Mouse (Mus musculus) embryonic facial prominence, embryonic 11.5 days (tissue): ENCODE data around the gene Micu1. TPM values are rescaled to one million over a fixed set of nuclear protein-coding genes. Genes with fewer than 3 reads are reported as not detected.

Source experiments
- ATAC-seq: fragments of 200-750 bp; cut with Nextera tagmentation; replicated peaks from 2 replicates; pipeline ENCODE4 v1.8.0; 2017; ENCODE audit warnings: low read depth; ENCODE audit not compliant: insufficient number of reproducible peaks, low FRiP score, low TSS enrichment
- DNase-seq: peaks from one replicate; pipeline ENCODE4 v3.0.0-alpha.2; 2015; ENCODE audit warnings: low spot score
- H3K27ac ChIP-seq: fragments of 300-500 bp; sonication (generic); replicated peaks from 2 replicates; pipeline ENCODE4 v1.5.1; 2014; ENCODE audit warnings: mild to moderate bottlenecking, low read depth, low read length, control low read depth
- H3K27me3 ChIP-seq: fragments of 300-500 bp; sonication (generic); 2 replicates; pipeline ENCODE4 v1.6.1; 2014; ENCODE audit warnings: mild to moderate bottlenecking, low read length, moderate library complexity, mixed read lengths; ENCODE audit not compliant: control insufficient read depth, insufficient read depth
- H3K36me3 ChIP-seq: fragments of 300-500 bp; sonication (generic); replicated peaks from 2 replicates; pipeline ENCODE4 v1.6.1; 2014; ENCODE audit warnings: low read depth, mild to moderate bottlenecking, low read length, moderate library complexity, mixed read lengths; ENCODE audit not compliant: control insufficient read depth, insufficient read depth
- H3K4me1 ChIP-seq: fragments of 300-500 bp; sonication (generic); 2 replicates; pipeline ENCODE4 v1.6.1; 2014; ENCODE audit warnings: low read length, mixed read lengths; ENCODE audit not compliant: control insufficient read depth, insufficient read depth
- H3K4me2 ChIP-seq: fragments of 300-500 bp; sonication (generic); 2 replicates; pipeline ENCODE4 v1.6.1; 2014; ENCODE audit warnings: low read depth, mild to moderate bottlenecking, control low read depth, low read length, moderate library complexity
- H3K4me3 ChIP-seq: fragments of 300-500 bp; sonication (generic); 2 replicates; pipeline ENCODE4 v1.5.1; 2014; ENCODE audit warnings: low read depth, low read length, control low read depth
- H3K9ac ChIP-seq: fragments of 300-500 bp; sonication (generic); replicated peaks from 2 replicates; pipeline ENCODE4 v1.6.1; 2014; ENCODE audit warnings: mild to moderate bottlenecking, control low read depth, low read length
- H3K9me3 ChIP-seq: fragments of 300-500 bp; sonication (generic); replicated peaks from 2 replicates; pipeline ENCODE4 v1.6.1; 2016; ENCODE audit warnings: mild to moderate bottlenecking, low read length, inconsistent platforms, mixed read lengths; ENCODE audit not compliant: control insufficient read depth
- WGBS: fragments of 180-500 bp; shearing (Covaris S2); extraction: QIAGEN DNeasy Blood & Tissue Kit; methylation state at CpG from one replicate; pipeline ENCODE4 v1.1.7; 2014; 5-methylcytosine and 5-hydroxymethylcytosine counted together
- polyA plus RNA-seq: library from polyadenylated mRNA; unstranded; fragments of >200 nt; fragmentation: Nextera tagmentation; extraction: Ambion mirVana; gene quantifications from 2 replicates; pipeline ENCODE4 v1.2.1, GENCODE M21; 2014

The Micu1 gene
- polyA plus RNA-seq, 1 experiment from 2014 or later, result 52.6 TPM

- Histone ChIP-seq H3K9me3 (no peaks in the 10 kb centered on the region), H3K4me3 (no peak overlapping the region), H3K9ac (no peak overlapping the region), H3K27me3 (no peaks in the 10 kb centered on the region), H3K4me2 (no peak overlapping the region), H3K36me3 (no peaks in the 10 kb centered on the region), H3K4me1 (no peaks in the 10 kb centered on the region), H3K27ac (no peak overlapping the region)
- ATAC-seq (no peak), DNase-seq (no peak)
- WGBS, result 89% methylated on average over 4 of the region's 4 CpGs
Observed at GRCm38 (mm10) chr10:59808677-59809076, 106.4 kb downstream of the Micu1 start.

- H3K4me1 ChIP-seq, result no peaks in the 10 kb centered on the region
- no peak for DNase-seq
- WGBS, result 78% methylated on average over 4 of the region's 4 CpGs
- H3K27me3 ChIP-seq, result no peaks in the 10 kb centered on the region
- no peak for ATAC-seq
- no peak overlapping the region for H3K27ac ChIP-seq
- H3K4me2 ChIP-seq, result no peak overlapping the region
- no peaks in the 10 kb centered on the region for H3K36me3 ChIP-seq
- H3K4me3 ChIP-seq, result no peak overlapping the region
- H3K9me3 ChIP-seq, result no peaks in the 10 kb centered on the region
- no peak overlapping the region for H3K9ac ChIP-seq
Observed at GRCm38 (mm10) chr10:59809991-59810574, 107.8 kb downstream of the Micu1 start.

GRCm38 (mm10) chr10:59812939-59813338 lies 110.7 kb downstream of the Micu1 start:
- 28% methylated on average over 13 of the region's 13 CpGs for WGBS
- ATAC-seq (no peak), DNase-seq (peak; percentile 62)
- Histone ChIP-seq H3K27me3 (no peaks in the 10 kb centered on the region), H3K4me2 (no peak overlapping the region), H3K9me3 (no peaks in the 10 kb centered on the region), H3K4me3 (no peak overlapping the region), H3K36me3 (no peaks in the 10 kb centered on the region), H3K27ac (no peak overlapping the region), H3K4me1 (no peaks in the 10 kb centered on the region), H3K9ac (no peak overlapping the region; the same call in 1 of the 2 replicates)

GRCm38 (mm10) chr10:59813759-59814158 lies 111.5 kb downstream of the Micu1 start:
- H3K4me3 ChIP-seq, result no peak overlapping the region
- ATAC-seq (no peak), DNase-seq (no peak)
- H3K27ac ChIP-seq, result no peak overlapping the region
- WGBS, result 94% methylated on average over 9 of the region's 9 CpGs
- H3K27me3 ChIP-seq, result no peaks in the 10 kb centered on the region
- H3K4me2 ChIP-seq, result no peak overlapping the region
- H3K36me3 ChIP-seq, result no peaks in the 10 kb centered on the region
- no peaks in the 10 kb centered on the region for H3K9me3 ChIP-seq
- no peak overlapping the region for H3K9ac ChIP-seq
- H3K4me1 ChIP-seq, result no peaks in the 10 kb centered on the region

- Histone ChIP-seq H3K4me1 (no peaks in the 10 kb centered on the region), H3K27ac (no peak overlapping the region), H3K9ac (no peak overlapping the region), H3K9me3 (no peaks in the 10 kb centered on the region), H3K4me3 (no peak overlapping the region), H3K27me3 (no peaks in the 10 kb centered on the region), H3K36me3 (no peaks in the 10 kb centered on the region), H3K4me2 (no peak overlapping the region)
- ATAC-seq, result no peak
- WGBS, result 77% methylated on average over 7 of the region's 7 CpGs
- peak; percentile 57 for DNase-seq
Observed at GRCm38 (mm10) chr10:59814505-59815155, 112.4 kb downstream of the Micu1 start.

- Histone ChIP-seq H3K9me3 (no peaks in the 10 kb centered on the region), H3K4me3 (no peak overlapping the region), H3K36me3 (no peaks in the 10 kb centered on the region), H3K27ac (no peak overlapping the region), H3K4me1 (no peaks in the 10 kb centered on the region), H3K27me3 (no peaks in the 10 kb centered on the region), H3K9ac (no peak overlapping the region), H3K4me2 (no peak overlapping the region)
- no peak for DNase-seq
- ATAC-seq, result no peak
- WGBS, result 77% methylated on average over 6 of the region's 6 CpGs
Observed at GRCm38 (mm10) chr10:59816569-59816968, 114.3 kb downstream of the Micu1 start.

- Histone ChIP-seq H3K4me2 (no peak overlapping the region), H3K4me1 (no peaks in the 10 kb centered on the region), H3K9ac (no peak overlapping the region), H3K27me3 (no peaks in the 10 kb centered on the region), H3K27ac (no peak overlapping the region), H3K9me3 (no peaks in the 10 kb centered on the region), H3K36me3 (no peaks in the 10 kb centered on the region), H3K4me3 (no peak overlapping the region)
- 48% methylated on average over 2 of the region's 2 CpGs for WGBS
- peak; percentile 35 for DNase-seq
- no peak for ATAC-seq
Observed at GRCm38 (mm10) chr10:59817528-59817927, 115.3 kb downstream of the Micu1 start.

- ATAC-seq (no peak), DNase-seq (no peak)
- H3K27me3 ChIP-seq, result no peaks in the 10 kb centered on the region
- no peak overlapping the region for H3K27ac ChIP-seq
- 86% methylated on average over 8 of the region's 8 CpGs for WGBS
- H3K9me3 ChIP-seq, result no peaks in the 10 kb centered on the region
- H3K4me2 ChIP-seq, result no peak overlapping the region
- H3K4me3 ChIP-seq, result no peak overlapping the region
- H3K36me3 ChIP-seq, result no peaks in the 10 kb centered on the region
- no peak overlapping the region for H3K9ac ChIP-seq
- no peaks in the 10 kb centered on the region for H3K4me1 ChIP-seq
Observed at GRCm38 (mm10) chr10:59817991-59818390, 115.7 kb downstream of the Micu1 start.
